Mouse (Mus musculus) kidney, adult 2 months (tissue): ENCODE data around the gene Rars2.

Experiments used
- CTCF ChIP-seq: fragments of 200-500 bp; conservative IDR thresholded peaks from 2 replicates; pipeline ENCODE4 v1.5.1; 2011; ENCODE audit warnings: low read depth, mild to moderate bottlenecking, control low read depth, low read length, moderate library complexity, mixed read lengths; ENCODE audit not compliant: insufficient read depth, insufficient read length
- POLR2A ChIP-seq: fragments of 200-500 bp; IDR thresholded peaks from one replicate; pipeline ENCODE4 v1.6.1; 2011; ENCODE audit warnings: low read depth, low read length, control low read depth

- TF ChIP-seq CTCF, result no peak
- no peak for TF ChIP-seq POLR2A
Observed at GRCm38 (mm10) chr4:34625556-34625955, 10.8 kb downstream of the Rars2 start.
